Mouse (Mus musculus): ENCODE measurements at regions not wholly inside any gene's neighbourhood (a gene's known extent, or its start where the extent isn't known, plus 50 kb on each side); places are given as distances from the start of the nearest gene placed in this dataset.

DNA sequence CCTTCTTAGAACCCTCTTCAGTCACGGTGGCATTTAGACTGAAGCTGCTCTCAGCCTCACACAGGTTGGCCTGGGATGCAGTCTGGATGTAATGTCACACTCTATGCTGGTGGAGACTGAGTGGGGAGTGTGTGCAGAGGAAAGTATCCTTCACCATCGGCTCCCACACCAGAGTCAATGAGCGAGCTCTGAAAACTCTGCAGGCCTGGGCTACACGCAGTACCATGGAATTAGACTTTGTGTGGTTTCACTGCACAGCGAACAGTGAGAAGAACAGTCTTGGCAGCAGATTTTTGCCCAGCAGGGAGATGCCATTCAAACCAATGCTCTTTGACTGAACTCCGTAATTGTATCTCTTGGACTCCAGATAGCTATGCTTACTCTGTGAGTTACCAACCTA, 142.8 kb upstream of the Gadl1 start:
- TF ChIP-seq POLR2A (IDR thresholded peaks at IDR 0.05; ENCODE audit: extremely low read depth, insufficient read depth, low read length), result no peak
- no peak for TF ChIP-seq CTCF (IDR thresholded peaks at IDR 0.05; ENCODE audit: low read depth, low read length)
